Mouse (Mus musculus): ENCODE measurements around the gene Cage1.

DNA sequence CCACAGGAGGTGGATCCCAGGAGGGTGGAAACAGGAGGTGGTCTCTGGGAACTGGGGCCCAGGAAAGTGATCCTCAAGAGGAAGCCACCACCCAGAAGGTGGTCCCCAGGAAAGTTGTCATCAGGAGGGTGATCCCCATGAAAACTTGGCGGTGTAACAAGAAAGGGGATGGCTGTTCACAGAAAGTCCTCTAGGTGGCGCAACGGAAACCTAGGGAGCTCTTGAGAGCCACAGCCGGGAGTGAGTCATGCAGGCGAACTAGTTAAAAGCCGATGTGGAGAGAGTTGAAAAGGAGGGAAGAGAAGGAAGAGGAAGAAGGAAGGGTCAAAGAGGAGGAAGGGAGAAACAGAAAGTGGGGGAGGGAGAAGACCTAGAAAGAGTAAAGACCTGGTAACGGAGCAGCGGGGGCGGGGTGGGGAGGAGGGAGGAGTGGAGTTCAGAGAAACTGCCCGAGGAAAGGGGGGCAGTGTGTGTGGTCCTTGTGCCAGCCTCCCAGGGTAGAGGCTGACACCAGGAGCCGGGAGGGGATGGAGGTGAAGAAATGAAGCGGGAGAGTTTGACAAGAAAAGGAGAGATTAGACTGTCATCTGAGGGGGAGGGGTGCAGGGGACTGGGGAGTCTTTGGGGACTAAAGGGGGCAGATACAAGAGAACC, 73.4 kb downstream of the Cage1 start:
- no peak for TF ChIP-seq GATA1 (IDR thresholded peaks at IDR 0.05; ENCODE audit: borderline replicate concordance, low read length)
- TF ChIP-seq FLI1 (IDR thresholded peaks at IDR 0.05; ENCODE audit: low read length): no peak
